Mouse (Mus musculus) cerebellum, adult (tissue): Measurements from ENCODE around the gene Mcemp1.
A peak's percentile ranks its signal among the peaks of the same experiment; 100 is the strongest.

Experiments used
- ATAC-seq: cut with Nextera tagmentation; 2 replicates; pipeline ENCODE4 v1.9.2; 2017; ENCODE audit warnings: mild to moderate bottlenecking, moderate library complexity, mixed read lengths; ENCODE audit not compliant: insufficient number of reproducible peaks, low FRiP score, low TSS enrichment

Mcemp1 gene

GRCm38 (mm10) chr8:3665507-3665906, at the start of gene Mcemp1:
Mcemp1 (plus strand) TSS chr8:3665754.
- ATAC-seq: no peak

- ATAC-seq: peak; percentile 92
These were observed 44.2 kb upstream of the Mcemp1 start, which contains the start of the genes Xab2 and Pet100 for GRCm38 (mm10) chr8:3621199-3621970. Xab2 (minus strand) TSS chr8:3621316. Pet100 (plus strand) TSS chr8:3621548.

GRCm38 (mm10) chr8:3622119-3622518, 43.4 kb upstream of the Mcemp1 start:
- no peak for ATAC-seq

GRCm38 (mm10) chr8:3625445-3625844, 40.1 kb upstream of the Mcemp1 start, which contains the start of gene Pcp2:
Pcp2 (minus strand) TSS chr8:3625545.
- ATAC-seq: no peak

GRCm38 (mm10) chr8:3626971-3627370, 38.6 kb upstream of the Mcemp1 start:
- no peak for ATAC-seq

GRCm38 (mm10) chr8:3628014-3628413, 37.5 kb upstream of the Mcemp1 start:
- no peak for ATAC-seq

- peak; percentile 75 for ATAC-seq
These were observed 34.7 kb upstream of the Mcemp1 start, which contains the start of gene Stxbp2 for GRCm38 (mm10) chr8:3630647-3631477. Stxbp2 (plus strand) TSS chr8:3630955.

GRCm38 (mm10) chr8:3631478-3631875, 34.1 kb upstream of the Mcemp1 start:
- ATAC-seq: no peak

- ATAC-seq: no peak
These were observed 19.8 kb upstream of the Mcemp1 start for GRCm38 (mm10) chr8:3645804-3646203.

GRCm38 (mm10) chr8:3646824-3647531, 18.6 kb upstream of the Mcemp1 start:
- ATAC-seq: no peak

- ATAC-seq: no peak
These were observed 18.0 kb upstream of the Mcemp1 start for GRCm38 (mm10) chr8:3647561-3647960.

- ATAC-seq: no peak
These were observed 17.3 kb upstream of the Mcemp1 start for GRCm38 (mm10) chr8:3648268-3648667.

GRCm38 (mm10) chr8:3648990-3649389, 16.6 kb upstream of the Mcemp1 start:
- no peak for ATAC-seq

- ATAC-seq: no peak
These were observed 12.7 kb upstream of the Mcemp1 start for GRCm38 (mm10) chr8:3652845-3653244.

- ATAC-seq: no peak
These were observed 10.6 kb upstream of the Mcemp1 start for GRCm38 (mm10) chr8:3654726-3655508.

GRCm38 (mm10) chr8:3655526-3655925, 10.0 kb upstream of the Mcemp1 start, which contains the start of gene Retn:
Retn (plus strand) TSS chr8:3655770.
- ATAC-seq: no peak

- ATAC-seq: no peak
These were observed 8.7 kb upstream of the Mcemp1 start for GRCm38 (mm10) chr8:3656725-3657381.

- ATAC-seq: no peak
These were observed 4.7 kb upstream of the Mcemp1 start for GRCm38 (mm10) chr8:3660889-3661288.

GRCm38 (mm10) chr8:3664405-3664804, 1.1 kb upstream of the Mcemp1 start:
- ATAC-seq: no peak
